In genomic region chr12:109948434-109948984, GRCm38 (mm10) we compare ENCODE assay signal across 10 mouse cellular contexts.
A peak's percentile ranks its signal among the peaks of the same experiment; 100 is the strongest.
DNase-seq lines count a peak whose midpoint lies in the region; ATAC-seq lines count a peak whose summit lies in the region.
"Had no signal": no experiment of that assay in that cellular context is flagged by ENCODE, and none has a peak within 500 bp of the region (broad histone marks: within the 10 kb centered on the region; RNA-seq: fewer than 3 reads in every experiment).

No protein-coding gene starts in this region.

- no peaks in the 10 kb centered on the region for H3K36me3 ChIP-seq in forebrain, embryonic 13.5 days (ENCODE audit: poor library complexity, severe bottlenecking)
- H3K36me3 ChIP-seq in limb, embryonic 10.5 days = no peaks in the 10 kb centered on the region

- peaks cover 58% of the 10 kb centered on the region for H3K4me1 ChIP-seq in forebrain, embryonic 13.5 days
- peaks cover 57% of the 10 kb centered on the region for H3K4me1 ChIP-seq in limb, embryonic 10.5 days

- H3K4me3 ChIP-seq in forebrain, embryonic 13.5 days = no peak overlapping the region
- H3K4me3 ChIP-seq in limb, embryonic 10.5 days = peak overlapping the region; percentile 16; the same call in 1 of the 2 replicates
- H3K4me3 ChIP-seq: erythroblast, embryonic 14.5 days had no signal

- H3K9ac ChIP-seq in forebrain, embryonic 13.5 days = peak overlapping the region; percentile 13; the same call in 1 of the 2 replicates

- 5% methylated on average over 16 of the region's 16 CpGs for WGBS in forebrain, embryonic 13.5 days
- WGBS in limb, embryonic 10.5 days = 19% methylated on average over 16 of the region's 16 CpGs

- no peaks in the 10 kb centered on the region for H3K9me3 ChIP-seq in forebrain, embryonic 13.5 days (replicated peaks)
- no peaks in the 10 kb centered on the region for H3K9me3 ChIP-seq in limb, embryonic 10.5 days (replicated peaks)

- peak; percentile 34 for DNase-seq in retina, embryonic 14.5 days (ENCODE audit: low spot score)
- no peak for DNase-seq in retina, postnatal 1 day
- peak; percentile 50 for DNase-seq in limb, embryonic 10.5 days (ENCODE audit: low spot score)
- no peak for DNase-seq in adipocyte (ENCODE audit: low spot score)
- no peak for DNase-seq in urinary bladder, postnatal 10 days (ENCODE audit: low spot score)
- DNase-seq in cerebellum, adult 9-11 months = no peak

- peak overlapping the region; percentile 91 for H3K27ac ChIP-seq in forebrain, embryonic 13.5 days
- H3K27ac ChIP-seq in limb, embryonic 10.5 days = peak overlapping the region; percentile 87

- H3K27me3 ChIP-seq in forebrain, embryonic 13.5 days = no peaks in the 10 kb centered on the region
- peaks cover 10% of the 10 kb centered on the region; the same call in 1 of the 2 replicates for H3K27me3 ChIP-seq in limb, embryonic 10.5 days (ENCODE audit: low read depth, poor library complexity, severe bottlenecking)
- H3K27me3 ChIP-seq: CH12.LX had no signal

- 0 out of 2 replicates have a peak overlapping the region, but pooled peaks have one; percentile 13 for H3K4me2 ChIP-seq in forebrain, embryonic 13.5 days

- ATAC-seq in forebrain, embryonic 13.5 days = peak; percentile 91
- ATAC-seq in erythroid progenitor cell, adult 5-6 weeks (replicated peaks; ENCODE audit: low FRiP score, poor library complexity, severe bottlenecking) = no peak

Comparison
In these comparisons a context has a peak if more than half of its experiments do, and no peak if none do; other contexts are left out.
1. DNase-seq: peak in retina, embryonic 14.5 days (single experiment) and limb, embryonic 10.5 days (single experiment); none in retina, postnatal 1 day (single experiment), adipocyte (single experiment), urinary bladder, postnatal 10 days (single experiment) and cerebellum, adult 9-11 months (single experiment).